Mouse (Mus musculus) ES-E14 (cell line): ENCODE results near the gene Gm6525.

Experiments
- CHD2 ChIP-seq: IDR thresholded peaks from 2 replicates; pipeline ENCODE4 v1.6.1; 2014; ENCODE audit warnings: mild to moderate bottlenecking, low read depth, low read length, inconsistent platforms
- ZC3H11A ChIP-seq: IDR thresholded peaks from 2 replicates; pipeline ENCODE4 v1.6.1; 2012; ENCODE audit warnings: low read depth, mild to moderate bottlenecking, inconsistent platforms, low read length, borderline replicate concordance

DNA sequence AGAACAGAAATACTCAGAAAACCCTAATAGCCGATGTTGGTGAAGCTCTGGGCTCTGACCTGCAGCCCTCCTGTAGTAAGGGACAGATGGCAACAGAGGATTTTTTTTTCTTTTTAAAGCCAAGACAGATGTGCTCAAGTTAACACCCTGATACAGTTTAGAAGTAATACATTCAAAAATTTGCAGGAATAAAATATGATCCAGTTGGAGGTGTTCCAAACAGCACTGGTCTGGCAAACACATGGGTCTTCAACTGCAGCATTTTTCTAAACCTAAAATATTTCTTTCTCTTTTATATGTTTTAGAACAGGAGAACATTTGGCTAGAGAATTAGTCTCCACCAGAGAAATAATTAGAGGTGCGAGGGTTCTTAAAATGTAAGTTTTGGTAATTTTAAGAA lies 44.6 kb downstream of the Gm6525 start:
- TF ChIP-seq ZC3H11A = no peak
- no peak for TF ChIP-seq CHD2
